Mouse (Mus musculus) E14TG2a.4 (cell line): ENCODE measurements around the gene Wnt16.

Experiments used
- H3K27me3 ChIP-seq: 2 replicates; pipeline ENCODE4 v1.6.1; 2014; ENCODE audit warnings: low read length, control low read depth; ENCODE audit not compliant: insufficient read depth
- H3K36me3 ChIP-seq: 2 replicates; pipeline ENCODE4 v1.6.1; 2014; ENCODE audit warnings: low read length, control low read depth; ENCODE audit not compliant: insufficient read depth
- H3K4me1 ChIP-seq: replicated peaks from 2 replicates; pipeline ENCODE4 v1.6.1; 2014; ENCODE audit warnings: low read depth, low read length, control low read depth
- H3K4me3 ChIP-seq: replicated peaks from 2 replicates; pipeline ENCODE4 v1.5.1; 2014; ENCODE audit warnings: mild to moderate bottlenecking, low read length
- H3K9me3 ChIP-seq: 2 replicates; pipeline ENCODE4 v1.6.1; 2014; ENCODE audit warnings: low read length, control low read depth
- CTCF ChIP-seq: conservative IDR thresholded peaks from 2 replicates; pipeline ENCODE4 v1.5.1; 2014; ENCODE audit warnings: low read length
- NANOG ChIP-seq: IDR thresholded peaks from 2 replicates; pipeline ENCODE4 v1.6.1; 2014; ENCODE audit warnings: borderline replicate concordance, low read length, mixed read lengths
- POU5F1 ChIP-seq: IDR thresholded peaks from 2 replicates; pipeline ENCODE4 v1.6.1; 2014; ENCODE audit warnings: low read length, borderline replicate concordance

Gene Wnt16

DNA sequence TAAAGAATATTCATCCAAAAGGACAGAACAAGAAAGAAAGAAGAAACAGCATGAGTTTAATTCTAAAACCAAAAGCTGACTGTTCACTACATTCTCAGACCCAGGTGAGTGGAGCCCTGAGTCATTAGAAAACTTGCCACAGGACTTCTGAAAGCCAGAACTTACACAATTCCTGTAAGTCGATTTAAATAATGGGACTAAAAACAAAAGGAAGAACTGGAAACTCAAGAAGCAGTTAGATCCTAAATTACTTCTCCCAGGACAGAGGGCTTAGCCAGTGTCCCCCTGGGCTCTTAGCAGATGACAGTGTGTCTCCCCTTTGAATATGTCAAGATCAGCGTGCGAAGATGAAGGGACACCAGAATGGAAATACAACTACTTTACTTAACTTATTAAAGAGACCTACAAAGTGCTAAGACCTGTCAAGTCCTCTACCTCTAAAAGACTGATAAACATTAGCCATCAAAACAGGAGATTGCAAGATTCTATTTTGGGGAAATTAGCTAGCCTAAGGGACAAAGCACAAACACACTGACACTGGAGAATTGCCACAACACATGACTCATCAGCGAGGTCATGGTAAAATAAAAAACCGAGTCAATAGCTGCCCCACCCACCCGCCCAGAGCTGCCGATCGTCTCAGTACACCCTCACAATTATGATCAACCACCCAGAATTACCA, 18.0 kb upstream of the Wnt16 start:
- TF ChIP-seq CTCF = no peak
- TF ChIP-seq POU5F1 = no peak
- TF ChIP-seq NANOG = no peak
- H3K4me1 ChIP-seq = no peaks in the 10 kb centered on the region
- no peaks in the 10 kb centered on the region for H3K27me3 ChIP-seq
- no peaks in the 10 kb centered on the region for H3K36me3 ChIP-seq
- H3K9me3 ChIP-seq = no peaks in the 10 kb centered on the region
- H3K4me3 ChIP-seq = no peak overlapping the region

DNA sequence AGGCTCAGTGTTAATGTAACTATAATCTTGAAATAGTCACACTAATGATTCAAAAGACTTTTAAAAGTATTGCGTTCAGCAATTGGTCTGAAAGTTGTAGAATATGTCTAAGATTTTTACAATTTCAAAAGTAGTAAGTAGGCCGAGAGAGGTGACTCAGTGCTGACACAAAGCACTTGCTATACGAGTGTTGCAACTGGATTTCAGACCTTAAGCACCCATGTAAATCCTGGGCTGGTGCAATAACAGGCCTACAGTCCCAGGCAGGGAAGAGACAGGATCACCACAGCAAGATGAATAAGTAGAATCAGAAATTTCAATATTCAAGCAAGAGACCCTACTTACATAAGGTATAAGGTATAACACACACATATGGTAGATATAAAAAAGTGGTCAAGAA, 10.1 kb upstream of the Wnt16 start:
- Histone ChIP-seq H3K9me3 (no peaks in the 10 kb centered on the region), H3K36me3 (no peaks in the 10 kb centered on the region), H3K4me1 (0 out of 2 replicates have a peak, but pooled peaks cover 5% of the 10 kb centered on the region), H3K27me3 (peaks cover 4% of the 10 kb centered on the region; the same call in 1 of the 2 replicates), H3K4me3 (no peak overlapping the region)
- TF ChIP-seq CTCF (no peak), POU5F1 (no peak), NANOG (no peak)

DNA sequence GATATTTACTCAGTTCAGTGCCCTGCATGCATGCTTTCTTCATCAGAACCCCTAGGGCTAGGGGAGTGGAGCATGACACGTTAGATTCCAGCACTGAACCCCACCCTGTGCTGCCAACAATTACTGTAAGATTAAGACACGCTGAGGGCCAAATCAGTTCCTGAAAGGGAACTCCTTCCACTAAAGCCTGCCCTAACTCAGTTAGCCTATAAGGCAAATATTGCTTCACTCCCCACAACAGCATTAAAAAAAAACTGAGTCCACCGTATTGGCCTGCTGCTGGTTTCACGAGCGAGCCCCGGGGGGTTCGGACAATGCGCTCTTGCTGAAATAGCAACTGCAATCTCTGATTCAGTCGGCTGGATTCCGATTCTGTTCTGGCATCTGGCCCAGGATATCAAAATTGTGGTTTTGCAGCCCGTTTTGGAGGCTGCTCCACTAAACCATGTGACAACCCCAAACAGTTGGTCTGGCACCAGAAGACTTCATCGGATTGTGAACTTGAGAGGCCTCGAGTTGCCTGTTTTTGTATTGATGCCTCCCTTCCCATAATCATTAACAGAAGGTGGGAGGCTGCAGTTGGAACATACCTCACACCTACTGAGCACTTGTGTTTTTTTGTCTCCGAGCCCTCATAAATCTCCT, 7.7 kb upstream of the Wnt16 start:
- peaks cover 4% of the 10 kb centered on the region; the same call in 1 of the 2 replicates for H3K27me3 ChIP-seq
- H3K4me1 ChIP-seq = 0 out of 2 replicates have a peak, but pooled peaks cover 5% of the 10 kb centered on the region
- H3K4me3 ChIP-seq = no peak overlapping the region
- no peaks in the 10 kb centered on the region for H3K36me3 ChIP-seq
- no peaks in the 10 kb centered on the region for H3K9me3 ChIP-seq
- no peak for TF ChIP-seq POU5F1
- no peak for TF ChIP-seq NANOG
- no peak for TF ChIP-seq CTCF

DNA sequence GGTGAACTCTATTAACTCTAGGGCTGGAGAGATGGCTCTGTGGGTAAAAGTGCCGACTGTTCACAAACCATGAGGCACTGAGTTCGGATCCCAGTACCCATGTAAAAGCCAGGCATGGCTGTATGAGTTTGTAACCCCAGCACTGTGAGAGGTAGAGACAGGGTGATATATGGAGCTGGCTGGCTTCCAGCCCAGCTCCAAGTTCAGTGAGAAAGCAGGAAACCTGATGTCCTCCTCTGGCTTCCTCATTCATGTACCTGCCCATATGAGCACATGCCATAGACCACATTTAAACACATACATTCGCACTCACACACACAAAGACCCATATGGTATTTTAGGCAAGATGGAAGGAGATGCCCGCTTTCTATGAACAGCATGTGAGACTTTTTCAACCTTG, 5.6 kb upstream of the Wnt16 start:
- Histone ChIP-seq H3K4me3 (no peak overlapping the region), H3K4me1 (peaks cover 10% of the 10 kb centered on the region), H3K27me3 (peaks cover 20% of the 10 kb centered on the region), H3K9me3 (no peaks in the 10 kb centered on the region), H3K36me3 (no peaks in the 10 kb centered on the region)
- TF ChIP-seq CTCF = no peak
- TF ChIP-seq POU5F1 = no peak
- no peak for TF ChIP-seq NANOG

DNA sequence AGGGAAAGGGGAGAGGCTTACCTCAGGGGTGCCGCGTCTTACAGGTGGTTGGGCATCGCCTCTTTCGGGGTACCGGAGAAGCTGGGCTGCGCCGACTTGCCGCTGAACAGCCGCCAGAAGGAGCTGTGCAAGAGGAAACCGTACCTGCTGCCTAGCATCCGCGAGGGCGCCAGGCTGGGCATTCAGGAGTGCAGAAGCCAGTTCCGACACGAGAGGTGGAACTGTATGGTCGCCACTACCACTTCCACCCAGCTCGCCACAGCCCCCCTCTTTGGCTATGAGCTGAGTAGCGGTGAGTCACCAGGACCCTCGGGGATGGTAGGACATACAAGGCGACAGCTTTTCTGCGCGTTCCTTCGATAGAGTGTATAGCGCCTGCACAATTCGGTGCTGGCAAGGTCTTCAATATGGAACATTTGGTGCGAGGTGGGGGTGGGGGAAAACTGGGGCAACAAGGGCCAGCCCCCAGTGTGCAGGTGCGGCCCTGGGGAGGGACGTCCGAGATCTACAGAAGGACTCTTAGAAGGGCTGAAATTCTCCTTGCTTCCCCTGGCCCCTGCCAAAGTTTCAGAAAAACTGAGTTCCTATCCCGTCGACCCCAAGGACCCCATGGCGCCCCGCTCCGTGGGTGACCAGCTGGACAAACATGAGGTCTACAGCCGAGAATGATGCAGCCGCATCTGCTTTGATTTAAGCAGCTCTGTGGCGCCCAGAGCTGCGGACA, 872 bp downstream of the Wnt16 start:
- peaks cover 33% of the 10 kb centered on the region for H3K4me1 ChIP-seq
- TF ChIP-seq CTCF (no peak), POU5F1 (no peak), NANOG (no peak)
- no peaks in the 10 kb centered on the region for H3K36me3 ChIP-seq
- peaks cover 48% of the 10 kb centered on the region for H3K27me3 ChIP-seq
- H3K9me3 ChIP-seq = no peaks in the 10 kb centered on the region
- H3K4me3 ChIP-seq = peak overlapping the region; percentile 76

DNA sequence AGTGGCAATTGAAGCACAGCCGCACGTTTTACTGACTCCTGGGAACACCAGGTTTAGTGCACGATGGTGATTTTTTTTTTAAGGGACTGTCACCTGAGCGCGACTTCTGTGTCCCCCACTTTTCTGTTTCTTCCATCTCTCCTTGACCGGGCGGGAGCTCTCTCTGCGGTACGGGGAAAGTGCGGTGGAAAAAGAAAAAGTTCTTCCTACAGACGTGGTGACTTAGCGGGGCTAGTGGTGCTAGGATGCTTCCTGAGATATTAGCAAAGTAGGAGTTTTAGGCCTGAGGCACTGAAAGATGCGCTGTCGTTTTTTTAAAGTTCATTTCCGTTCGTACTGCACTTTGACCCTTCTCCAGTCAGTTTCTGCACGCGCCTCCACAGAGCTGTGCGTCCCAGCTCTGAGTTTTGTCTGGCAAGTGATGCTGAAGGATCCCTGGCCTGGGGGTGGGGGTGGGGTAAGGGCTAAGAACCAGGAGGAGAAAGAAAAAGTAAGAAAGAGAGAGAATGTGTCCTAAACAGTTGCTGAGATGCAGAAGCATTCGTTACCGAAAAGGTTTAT, 1.5 kb downstream of the Wnt16 start:
- no peak for TF ChIP-seq POU5F1
- no peak for TF ChIP-seq NANOG
- H3K27me3 ChIP-seq = peaks cover 48% of the 10 kb centered on the region
- no peaks in the 10 kb centered on the region for H3K36me3 ChIP-seq
- H3K9me3 ChIP-seq = no peaks in the 10 kb centered on the region
- peaks cover 35% of the 10 kb centered on the region for H3K4me1 ChIP-seq
- H3K4me3 ChIP-seq = peak overlapping the region; percentile 76

DNA sequence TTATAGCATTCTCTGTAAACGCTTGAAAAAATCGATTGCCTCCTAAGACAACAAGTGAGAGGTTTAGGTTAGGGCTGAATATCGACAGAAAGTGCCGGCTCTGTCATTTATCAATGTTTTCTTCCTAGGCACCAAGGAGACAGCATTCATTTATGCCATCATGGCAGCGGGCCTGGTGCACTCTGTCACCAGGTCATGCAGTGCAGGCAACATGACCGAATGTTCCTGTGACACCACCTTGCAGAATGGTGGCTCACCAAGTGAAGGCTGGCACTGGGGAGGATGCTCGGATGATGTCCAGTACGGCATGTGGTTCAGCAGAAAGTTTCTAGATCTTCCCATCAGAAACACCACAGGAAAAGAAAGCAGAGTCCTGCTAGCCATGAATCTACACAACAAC, 2.8 kb downstream of the Wnt16 start:
- peaks cover 35% of the 10 kb centered on the region for H3K4me1 ChIP-seq
- TF ChIP-seq POU5F1 (no peak), CTCF (no peak), NANOG (no peak)
- no peak overlapping the region for H3K4me3 ChIP-seq
- no peaks in the 10 kb centered on the region for H3K9me3 ChIP-seq
- no peaks in the 10 kb centered on the region for H3K36me3 ChIP-seq
- peaks cover 47% of the 10 kb centered on the region for H3K27me3 ChIP-seq

DNA sequence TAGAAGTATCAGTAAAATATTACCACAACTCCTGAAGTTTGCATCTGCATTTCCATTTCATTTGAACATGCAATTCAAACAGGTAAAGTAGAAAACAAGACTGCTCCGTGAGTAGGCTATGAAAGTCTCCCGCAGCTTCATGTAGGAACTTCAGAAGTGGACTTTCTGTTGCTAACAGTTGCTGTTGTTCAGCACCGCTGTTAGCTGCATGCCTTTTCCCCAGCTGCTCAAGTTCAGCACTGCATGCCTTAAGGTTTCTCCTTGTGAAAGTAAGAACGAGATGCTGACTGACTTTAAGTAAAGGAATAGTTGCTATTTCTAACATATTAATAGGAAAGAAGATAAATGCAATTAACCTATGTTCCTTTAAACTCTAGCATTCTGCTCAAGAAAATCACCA, 4.0 kb downstream of the Wnt16 start:
- H3K9me3 ChIP-seq = no peaks in the 10 kb centered on the region
- peaks cover 46% of the 10 kb centered on the region for H3K27me3 ChIP-seq
- peaks cover 33% of the 10 kb centered on the region for H3K4me1 ChIP-seq
- H3K4me3 ChIP-seq = no peak overlapping the region
- H3K36me3 ChIP-seq = no peaks in the 10 kb centered on the region
- no peak for TF ChIP-seq NANOG
- TF ChIP-seq CTCF = no peak
- no peak for TF ChIP-seq POU5F1
